Mouse (Mus musculus): Measurements from ENCODE around the gene Syvn1. TPM values are rescaled to one million over a fixed set of nuclear protein-coding genes. Genes with fewer than 3 reads are reported as not detected.

Gene Syvn1
- polyA plus RNA-seq (2015; fragmentation: Nextera tagmentation; extraction: Ambion mirVana) = 14.2 and 18.7 TPM in 2 replicates

DNA sequence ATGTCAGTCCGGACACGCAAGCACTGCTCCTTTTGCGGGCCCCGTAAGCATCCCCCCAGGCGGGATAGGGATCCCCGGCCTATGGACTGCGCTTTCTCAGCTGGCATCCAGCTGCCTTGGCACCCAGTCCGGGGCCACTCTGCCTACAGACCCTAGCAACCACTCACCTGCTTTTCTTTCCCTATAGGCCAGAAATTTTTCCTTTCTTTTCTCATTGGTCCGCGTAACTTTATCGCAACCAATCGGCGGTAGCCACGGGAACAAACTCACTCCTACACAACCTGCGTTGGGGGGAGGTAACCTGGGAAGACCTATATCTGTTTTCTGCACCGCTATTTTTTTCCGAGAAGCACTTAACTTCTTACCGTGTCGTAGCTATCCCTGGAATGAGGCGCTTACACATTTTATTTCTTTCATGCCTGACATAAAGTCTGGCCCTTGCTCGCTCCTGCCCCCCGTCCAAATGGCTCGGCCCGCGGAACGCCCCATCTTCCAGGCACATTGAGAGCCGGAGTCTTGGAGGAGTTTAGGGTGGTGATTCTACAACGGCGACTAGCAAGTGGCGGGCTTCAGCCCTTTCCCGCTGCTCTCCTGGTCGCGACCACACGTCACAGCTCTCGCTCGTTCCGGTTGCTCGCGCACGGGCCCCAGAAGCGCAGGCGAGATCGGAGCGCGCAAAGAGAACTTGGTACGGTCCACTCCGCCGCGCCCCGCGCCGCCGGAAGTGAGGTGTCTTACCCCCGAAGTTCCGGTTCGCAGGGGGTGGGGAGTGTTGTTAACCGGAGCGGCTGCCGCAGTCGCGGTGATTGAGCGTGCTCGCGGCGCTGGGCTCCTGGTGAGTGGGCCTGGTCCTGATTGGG lies at the start of gene Syvn1:
Gene Syvn1, plus strand, starts transcription at position 283 of the 860 bp plus-strand sequence.

DNA sequence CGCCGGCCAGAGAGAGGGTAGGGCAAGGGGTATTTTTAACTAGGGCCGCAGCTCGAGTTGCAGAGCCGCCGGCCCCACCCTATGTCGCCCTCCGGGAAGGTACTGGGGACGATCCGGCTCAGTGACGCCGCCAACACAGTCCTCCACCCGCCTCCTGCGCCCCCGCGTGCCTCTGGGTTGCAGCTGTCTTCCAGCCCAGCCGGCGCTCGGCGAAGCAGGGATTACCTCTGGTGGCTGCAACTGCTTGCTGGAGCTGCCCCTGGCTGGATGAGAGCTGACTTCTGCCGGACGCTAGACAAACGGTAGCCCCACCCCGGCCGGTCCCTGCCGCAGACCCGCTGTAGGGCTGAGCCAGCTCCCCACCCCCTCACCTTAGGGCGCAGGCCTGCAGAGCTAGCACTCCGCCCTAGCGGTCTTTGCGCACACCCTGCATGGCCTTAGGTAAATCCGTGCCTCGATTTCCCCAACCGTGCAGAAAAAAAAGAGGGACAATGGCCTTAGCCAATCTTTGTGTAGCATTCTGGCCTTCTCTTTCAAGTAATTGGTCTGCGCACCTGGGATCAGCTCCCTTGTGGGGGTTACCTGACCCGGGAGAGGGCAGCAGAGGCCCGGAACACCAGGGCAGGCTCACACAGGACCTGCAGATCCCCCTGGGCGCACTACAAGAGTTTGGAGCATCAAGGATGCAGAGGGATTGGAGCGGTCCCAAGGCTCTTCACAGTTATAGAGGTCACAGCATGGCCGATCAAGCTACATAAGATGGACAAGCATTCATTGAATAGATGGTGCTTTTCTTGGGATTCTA lies 30.7 kb upstream of the Syvn1 start, which contains the start of gene Capn1:
Gene Capn1, minus strand, starts transcription at position 387 of the 805 bp plus-strand sequence.

DNA sequence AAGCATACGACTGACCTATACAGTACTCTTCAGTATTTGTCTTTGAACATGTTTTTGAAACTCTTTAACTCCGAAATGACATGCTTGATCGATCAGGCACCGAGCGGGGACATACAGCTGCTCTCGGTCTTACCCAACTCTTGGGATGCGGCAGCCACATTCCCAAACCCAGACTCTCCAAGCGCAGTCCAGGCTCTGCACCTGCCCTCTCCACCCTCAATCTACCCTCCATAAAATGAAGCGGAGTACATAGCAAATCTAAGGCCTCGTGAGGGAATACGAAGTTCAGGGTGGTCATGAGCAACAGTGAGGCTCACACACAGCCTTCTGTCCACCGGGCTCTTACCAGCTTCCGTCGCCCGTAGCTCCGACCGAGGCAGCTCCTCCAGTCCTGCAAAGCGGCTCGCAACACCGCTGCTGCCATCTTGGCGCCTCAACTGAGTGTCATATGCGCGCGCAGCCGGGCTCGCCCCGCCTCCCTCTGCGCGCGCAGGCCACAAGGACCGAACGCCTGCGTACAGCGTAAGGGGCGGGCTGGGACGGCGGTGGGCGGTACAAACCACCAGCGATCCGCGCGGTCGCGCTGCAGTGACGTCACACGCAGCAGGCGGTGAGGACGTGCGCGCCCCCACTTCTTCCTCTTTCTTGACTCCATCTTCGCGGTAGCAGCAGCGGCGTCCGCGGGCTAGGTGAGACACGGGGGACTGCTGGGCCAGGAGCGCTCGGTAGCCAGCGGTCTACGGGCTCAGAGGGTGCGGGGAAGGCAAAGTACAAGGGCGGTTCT lies 11.1 kb downstream of the Syvn1 start, which contains the start of the genes Mrpl49 and Fau:
Gene Mrpl49, minus strand, starts transcription at position 473 of the 784 bp plus-strand sequence.
Gene Fau, plus strand, starts transcription at position 532 of the 784 bp plus-strand sequence.

DNA sequence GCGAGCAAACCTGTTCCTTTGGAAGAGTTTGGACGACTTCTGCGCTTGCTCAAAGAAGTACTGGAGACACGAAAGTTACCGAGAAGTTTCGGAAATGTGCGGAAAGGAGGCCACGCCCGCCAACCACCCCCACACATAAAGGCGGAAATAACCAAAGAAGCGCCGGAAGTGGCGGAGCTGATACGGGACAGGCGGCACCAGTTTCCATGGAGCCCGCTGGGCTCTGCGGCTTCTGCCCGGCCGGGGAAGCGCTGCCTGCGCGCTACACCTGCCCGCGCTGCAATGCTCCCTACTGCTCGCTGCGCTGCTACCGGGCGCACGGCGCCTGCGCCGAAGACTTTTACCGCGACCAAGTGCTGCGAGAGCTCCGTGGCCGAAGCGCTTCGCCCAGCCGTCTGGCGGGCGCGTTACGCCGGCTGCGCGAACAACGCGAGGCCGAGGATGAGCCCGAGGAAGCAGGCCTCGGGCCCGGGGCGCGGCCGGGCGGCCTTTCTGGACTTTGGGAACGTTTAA lies 14.7 kb downstream of the Syvn1 start, which contains the start of gene Znhit2:
Gene Znhit2, plus strand, starts transcription at position 172 of the 513 bp plus-strand sequence.

DNA sequence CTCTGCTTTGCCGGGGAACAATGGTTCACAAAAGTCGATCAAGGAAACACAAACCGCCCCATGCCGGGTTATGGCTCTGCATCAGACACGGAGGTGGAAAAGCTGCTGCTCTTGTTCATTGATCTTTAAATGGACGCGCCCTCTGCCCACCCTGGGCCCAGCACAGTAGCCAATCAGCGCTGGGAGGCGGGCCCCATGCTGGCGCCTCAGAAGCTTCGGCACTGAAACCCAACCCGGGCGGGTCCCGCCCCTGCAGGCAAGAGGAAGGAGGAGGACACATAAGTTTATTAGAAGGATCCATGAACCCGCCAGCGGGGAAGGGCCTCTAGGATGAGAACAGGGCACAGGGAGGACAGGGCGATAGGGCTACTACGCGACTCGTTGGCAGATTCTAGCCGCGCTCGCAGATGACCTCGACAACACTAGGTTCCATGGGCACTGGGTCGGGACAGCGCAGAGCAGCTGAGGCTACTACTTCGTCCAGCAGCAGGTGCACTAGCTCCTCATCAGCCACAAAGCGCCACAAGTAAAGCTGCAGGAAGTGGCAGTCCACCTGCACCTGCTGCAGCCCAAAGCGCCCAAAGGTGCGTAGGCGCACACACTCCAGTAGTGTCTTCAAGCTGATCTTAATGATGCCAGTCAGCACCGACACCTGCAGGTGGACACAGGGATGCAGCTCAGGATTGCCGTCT lies 21.5 kb downstream of the Syvn1 start, which contains the start of gene Tm7sf2:
Gene Tm7sf2, minus strand, starts transcription at position 650 of the 692 bp plus-strand sequence.

DNA sequence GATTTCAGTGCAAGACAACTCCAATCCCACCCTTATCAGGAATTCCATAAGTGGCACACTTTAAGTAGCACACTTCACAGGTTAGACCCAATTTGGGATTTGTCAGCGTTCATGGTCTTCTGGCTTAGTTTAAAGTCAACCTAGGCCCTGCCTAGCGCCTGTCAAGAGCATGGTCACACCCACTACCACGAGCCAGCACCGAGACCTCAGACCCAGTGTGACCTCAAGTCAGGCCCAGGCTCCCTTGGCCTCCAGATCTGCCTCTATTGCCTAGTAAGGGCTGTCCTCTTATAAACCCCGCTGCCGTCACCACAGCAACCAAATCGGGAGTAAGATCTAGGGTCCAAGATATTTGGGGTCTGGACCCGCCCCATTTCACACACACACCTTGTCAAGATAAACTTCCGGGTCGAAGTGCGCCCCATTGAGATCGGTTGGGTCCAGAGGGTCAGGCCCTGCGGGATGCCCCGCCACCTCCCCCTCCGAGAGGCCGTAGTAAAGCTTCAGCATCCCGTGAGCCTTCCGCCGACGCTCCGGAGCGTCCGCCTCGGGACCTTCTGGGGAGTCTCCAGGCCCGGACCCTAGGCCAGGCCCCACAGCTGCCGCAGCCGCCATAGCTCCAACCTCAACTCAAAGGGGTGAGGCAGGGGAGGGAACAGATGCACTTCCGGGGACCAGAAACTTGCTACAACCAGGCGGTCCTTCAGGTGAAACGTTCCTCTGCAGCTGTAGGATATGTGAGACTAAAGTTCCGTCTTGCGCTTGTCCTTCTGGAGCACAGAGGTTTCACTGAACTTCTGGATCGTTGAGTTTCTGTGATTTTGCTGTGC lies 30.4 kb downstream of the Syvn1 start, which contains the start of gene Vps51:
Gene Vps51, minus strand, starts transcription at position 668 of the 830 bp plus-strand sequence.

DNA sequence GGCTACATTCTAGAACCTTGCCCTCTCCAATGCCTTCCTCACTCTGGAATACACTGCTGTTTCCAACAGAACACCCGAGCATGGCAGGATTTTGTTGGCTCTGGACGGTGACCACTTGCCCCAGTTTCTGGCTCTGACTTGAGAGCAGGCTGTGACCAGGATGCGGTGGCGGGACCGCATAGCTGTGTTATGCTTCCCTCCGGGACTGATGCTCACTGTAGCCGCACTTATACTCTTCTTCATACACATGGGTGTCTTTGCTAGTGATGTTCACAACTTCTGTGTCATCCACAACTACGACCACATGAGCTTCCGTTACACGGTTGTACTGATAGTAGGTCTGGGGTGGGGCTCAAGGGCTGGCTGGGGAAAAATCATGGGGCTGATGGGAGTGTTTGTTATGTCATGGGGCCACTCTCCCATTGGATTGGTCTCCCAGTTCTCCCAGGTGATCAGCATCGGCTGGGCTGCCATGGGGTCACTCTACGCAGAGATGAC lies 33.7 kb downstream of the Syvn1 start, which contains the start of gene Tmem262:
Gene Tmem262, plus strand, starts transcription at position 51 of the 498 bp plus-strand sequence.

DNA sequence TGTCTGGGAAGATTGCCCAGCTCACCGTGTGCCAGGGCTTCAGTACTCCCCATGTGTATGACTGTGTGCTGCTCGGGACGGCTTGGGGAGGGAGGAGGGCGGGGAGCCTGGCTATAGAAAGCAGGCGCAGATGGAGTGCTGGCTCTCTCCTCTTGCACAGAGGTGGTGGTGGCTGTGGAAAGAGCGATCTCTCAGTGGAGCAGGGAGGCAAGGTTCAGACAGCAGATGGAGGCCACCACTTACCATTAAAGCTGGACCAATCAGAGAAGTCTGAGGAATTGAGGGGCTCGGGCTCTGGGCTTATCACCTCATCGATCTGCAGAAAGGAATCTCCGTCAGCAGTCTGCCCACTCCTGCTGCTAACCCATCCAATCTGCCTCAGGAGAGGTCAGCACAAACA lies 35.8 kb downstream of the Syvn1 start, which contains the start of gene Gm28374:
Gene Gm28374, minus strand, starts transcription at position 101 of the 400 bp plus-strand sequence.

DNA sequence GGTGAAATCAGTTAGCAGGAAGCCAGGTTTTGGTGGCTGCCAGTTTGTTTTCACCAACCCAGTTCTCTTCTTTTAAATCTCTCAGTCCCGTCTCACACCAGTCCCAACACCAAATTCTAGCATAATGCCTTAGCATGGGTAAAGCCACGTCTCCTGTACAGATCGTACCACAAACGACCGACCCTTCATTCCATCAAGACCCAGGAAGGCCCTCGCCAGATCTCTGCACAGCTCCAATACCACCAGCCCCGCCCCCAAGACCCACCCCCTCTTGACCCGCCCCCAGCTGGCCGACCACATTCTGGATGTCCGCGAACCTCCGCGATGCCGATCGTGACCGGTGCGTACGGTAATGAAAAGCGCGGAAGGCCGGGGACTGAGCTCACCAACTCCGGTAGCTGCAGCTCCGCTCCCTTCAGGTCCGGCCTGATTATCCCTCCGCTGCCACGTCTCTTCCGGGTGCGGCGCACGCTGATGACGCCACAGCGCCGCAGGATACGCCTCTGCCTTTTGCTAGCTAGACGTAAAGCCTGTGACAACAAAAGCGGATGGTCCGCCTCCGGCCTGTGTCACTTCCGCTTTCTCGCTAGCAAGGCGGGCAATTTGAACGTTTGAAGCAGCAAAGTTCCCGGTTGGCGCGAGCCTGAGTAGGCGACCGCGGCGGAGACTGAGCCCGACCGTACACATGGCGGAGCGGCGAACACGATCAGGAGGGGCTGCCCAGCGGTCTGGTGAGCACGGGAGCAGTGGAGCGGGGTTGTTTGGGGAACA lies 38.3 kb downstream of the Syvn1 start, which contains the start of the genes Zfpl1 and Cdca5:
Gene Zfpl1, minus strand, starts transcription at position 479 of the 771 bp plus-strand sequence.
Gene Cdca5, plus strand, starts transcription at position 506 of the 771 bp plus-strand sequence.

DNA sequence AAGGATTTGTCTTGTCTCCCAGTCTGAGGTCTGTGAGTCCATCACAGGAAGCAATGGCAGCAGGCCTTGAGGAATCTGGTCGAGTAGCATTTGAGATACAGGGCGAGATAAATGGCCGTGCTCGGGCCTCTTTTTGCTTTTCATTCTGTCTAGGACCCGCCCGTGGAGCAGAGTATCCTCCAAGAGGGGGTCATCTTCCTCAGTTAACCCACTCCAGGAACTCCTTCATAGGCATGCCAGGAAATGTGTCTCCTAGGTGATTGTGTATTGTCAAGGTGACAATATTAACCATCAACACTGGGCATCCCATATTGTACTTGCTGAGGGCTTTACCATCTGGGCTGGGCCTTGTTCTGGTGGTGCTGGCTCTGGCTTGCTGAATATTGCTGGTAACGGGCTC lies 47.7 kb downstream of the Syvn1 start, which contains the start of gene AC131692.1:
Gene AC131692.1, plus strand, starts transcription at position 301 of the 400 bp plus-strand sequence.

Small RNAs within 50 kb of the gene (microRNA-seq; reads per million reads assigned to microRNA genes)
- 0.64 to 1.2 reads per million in 2 experiments for gene Mir6988

Other genes with a start within 250 kb of the Syvn1 start
- 7.9 and 9.9 TPM in 2 replicates for gene Frmd8, start 171.3 kb upstream of the Syvn1 start, polyA plus RNA-seq (2015; fragmentation: Nextera tagmentation; extraction: Ambion mirVana)
- gene Slc25a45, start 168.8 kb upstream of the Syvn1 start, polyA plus RNA-seq (2015; fragmentation: Nextera tagmentation; extraction: Ambion mirVana) = 2.9 and 4.3 TPM in 2 replicates
- 1.1 and 1.3 TPM in 2 replicates for gene Tigd3, start 152.4 kb upstream of the Syvn1 start, polyA plus RNA-seq (2015; fragmentation: Nextera tagmentation; extraction: Ambion mirVana)
- 63.6 and 64.0 TPM in 2 replicates for gene Dpf2, start 133.6 kb upstream of the Syvn1 start, polyA plus RNA-seq (2015; fragmentation: Nextera tagmentation; extraction: Ambion mirVana)
- gene Cdc42ep2, start 121.8 kb upstream of the Syvn1 start, polyA plus RNA-seq (2015; fragmentation: Nextera tagmentation; extraction: Ambion mirVana) = 19.1 and 20.6 TPM in 2 replicates
- 24.4 and 25.7 TPM in 2 replicates for gene Pola2, start 82.4 kb upstream of the Syvn1 start, polyA plus RNA-seq (2015; fragmentation: Nextera tagmentation; extraction: Ambion mirVana)
- gene Slc22a20, start 60.4 kb upstream of the Syvn1 start, polyA plus RNA-seq (2015; fragmentation: Nextera tagmentation; extraction: Ambion mirVana) = 0.10 TPM in 1 of 2 replicates, not detected in the other
- gene Capn1, start 30.7 kb upstream of the Syvn1 start, polyA plus RNA-seq (2015; fragmentation: Nextera tagmentation; extraction: Ambion mirVana) = 12.3 and 14.7 TPM in 2 replicates
- gene Mrpl49, start 11.2 kb downstream of the Syvn1 start, polyA plus RNA-seq (2015; fragmentation: Nextera tagmentation; extraction: Ambion mirVana) = 44.8 and 52.0 TPM in 2 replicates
- 518 and 572 TPM in 2 replicates for gene Fau, start 11.3 kb downstream of the Syvn1 start, polyA plus RNA-seq (2015; fragmentation: Nextera tagmentation; extraction: Ambion mirVana)
- 26.3 and 30.6 TPM in 2 replicates for gene Znhit2, start 14.6 kb downstream of the Syvn1 start, polyA plus RNA-seq (2015; fragmentation: Nextera tagmentation; extraction: Ambion mirVana)
- 34.1 and 41.6 TPM in 2 replicates for gene Tm7sf2, start 21.8 kb downstream of the Syvn1 start, polyA plus RNA-seq (2015; fragmentation: Nextera tagmentation; extraction: Ambion mirVana)
- gene Vps51, start 30.7 kb downstream of the Syvn1 start, polyA plus RNA-seq (2015; fragmentation: Nextera tagmentation; extraction: Ambion mirVana) = 30.0 and 31.2 TPM in 2 replicates
- gene Tmem262, start 33.5 kb downstream of the Syvn1 start, polyA plus RNA-seq (2015; fragmentation: Nextera tagmentation; extraction: Ambion mirVana) = not detected in 2 replicates
- 0.35 and 0.45 TPM in 2 replicates for gene Gm28374, start 35.7 kb downstream of the Syvn1 start, polyA plus RNA-seq (2015; fragmentation: Nextera tagmentation; extraction: Ambion mirVana)
- 31.9 and 37.9 TPM in 2 replicates for gene Zfpl1, start 38.4 kb downstream of the Syvn1 start, polyA plus RNA-seq (2015; fragmentation: Nextera tagmentation; extraction: Ambion mirVana)
- gene Cdca5, start 38.4 kb downstream of the Syvn1 start, polyA plus RNA-seq (2015; fragmentation: Nextera tagmentation; extraction: Ambion mirVana) = 6.3 and 7.4 TPM in 2 replicates
- not detected in 2 replicates for gene AC131692.1, start 47.8 kb downstream of the Syvn1 start, polyA plus RNA-seq (2015; fragmentation: Nextera tagmentation; extraction: Ambion mirVana)
- gene Naaladl1, start 59.2 kb downstream of the Syvn1 start, polyA plus RNA-seq (2015; fragmentation: Nextera tagmentation; extraction: Ambion mirVana) = 0.06 and 0.17 TPM in 2 replicates
- gene Sac3d1, start 72.1 kb downstream of the Syvn1 start, polyA plus RNA-seq (2015; fragmentation: Nextera tagmentation; extraction: Ambion mirVana) = 27.7 and 29.1 TPM in 2 replicates
- 19.0 and 19.4 TPM in 2 replicates for gene Snx15, start 81.7 kb downstream of the Syvn1 start, polyA plus RNA-seq (2015; fragmentation: Nextera tagmentation; extraction: Ambion mirVana)
- 0.27 and 0.34 TPM in 2 replicates for gene Batf2, start 94.4 kb downstream of the Syvn1 start, polyA plus RNA-seq (2015; fragmentation: Nextera tagmentation; extraction: Ambion mirVana)
- gene Arl2, start 95.0 kb downstream of the Syvn1 start, polyA plus RNA-seq (2015; fragmentation: Nextera tagmentation; extraction: Ambion mirVana) = 103 and 109 TPM in 2 replicates
- not detected in 2 replicates for gene Majin, start 137.8 kb downstream of the Syvn1 start, polyA plus RNA-seq (2015; fragmentation: Nextera tagmentation; extraction: Ambion mirVana)
- not detected in 2 replicates for gene Gpha2, start 179.8 kb downstream of the Syvn1 start, polyA plus RNA-seq (2015; fragmentation: Nextera tagmentation; extraction: Ambion mirVana)
- 14.8 and 16.1 TPM in 2 replicates for gene Ppp2r5b, start 189.3 kb downstream of the Syvn1 start, polyA plus RNA-seq (2015; fragmentation: Nextera tagmentation; extraction: Ambion mirVana)
- gene Atg2a, start 195.1 kb downstream of the Syvn1 start, polyA plus RNA-seq (2015; fragmentation: Nextera tagmentation; extraction: Ambion mirVana) = 4.6 and 5.9 TPM in 2 replicates
- gene Ehd1, start 230.1 kb downstream of the Syvn1 start, polyA plus RNA-seq (2015; fragmentation: Nextera tagmentation; extraction: Ambion mirVana) = 59.1 and 78.1 TPM in 2 replicates